8 mouse cellular contexts compared by ENCODE assay signal in the genomic region with DNA sequence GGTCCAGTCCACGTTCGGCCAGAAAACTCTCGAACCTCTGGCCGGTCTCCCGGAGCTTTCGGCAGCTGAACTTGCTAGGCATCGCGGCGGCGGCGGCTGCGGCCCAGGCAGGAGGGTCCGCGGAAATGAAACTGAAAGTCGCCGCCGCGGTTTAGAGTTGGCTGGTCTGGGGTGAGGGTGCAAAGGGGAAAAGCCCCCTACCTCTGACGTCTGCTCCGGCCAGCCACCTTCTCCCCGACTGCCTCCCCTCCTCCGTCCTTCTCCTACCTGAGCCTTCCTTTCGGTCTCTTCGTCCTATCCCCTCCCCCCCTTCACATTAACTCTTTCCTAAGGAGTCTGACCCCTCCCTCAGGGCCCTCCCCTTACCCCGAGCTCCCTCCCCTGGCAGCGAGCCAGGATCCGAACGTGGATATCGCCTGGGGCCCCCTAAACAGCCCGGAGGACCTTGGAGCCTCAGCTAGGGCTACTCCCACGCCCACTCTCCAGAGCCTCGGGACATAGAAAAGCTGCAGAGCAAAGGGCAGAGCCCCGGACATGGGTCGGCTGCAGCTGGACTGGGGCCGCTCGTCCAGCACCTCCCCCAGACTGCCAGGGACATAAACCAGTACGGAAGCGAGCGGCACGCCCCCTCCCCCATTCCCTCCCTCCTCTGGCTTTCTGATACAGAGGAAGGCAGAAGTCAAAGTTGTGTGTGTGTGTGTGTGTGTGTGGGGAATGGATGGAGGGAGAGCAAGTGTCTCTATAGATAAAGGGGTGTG. TPM values are rescaled to one million over a fixed set of nuclear protein-coding genes. Genes with fewer than 3 reads are reported as not detected.
A peak's percentile ranks its signal among the peaks of the same experiment; 100 is the strongest.
DNase-seq lines count a peak whose midpoint lies in the region; ATAC-seq and TF ChIP-seq lines count a peak whose summit lies in the region.

A gene (minus strand): TSS at position 573 of the 758 bp plus-strand sequence.

- no peaks in the 10 kb centered on the region for H3K27me3 ChIP-seq in E14TG2a.4 (ENCODE audit: insufficient read depth, low read length)
- no peaks in the 10 kb centered on the region for H3K27me3 ChIP-seq in heart, embryonic 15.5 days
- no peaks in the 10 kb centered on the region for H3K27me3 ChIP-seq in neural tube, embryonic 14.5 days (ENCODE audit: control insufficient read depth, insufficient read depth, low read length)

- under 1% methylated on average over 40 of the region's 40 CpGs for WGBS in heart, embryonic 15.5 days
- under 1% methylated on average over 39 of the region's 40 CpGs for WGBS in neural tube, embryonic 14.5 days

- H3K4me2 ChIP-seq in heart, embryonic 15.5 days = peak within 1 kb of the TSS; percentile 76
- H3K4me2 ChIP-seq in neural tube, embryonic 14.5 days (ENCODE audit: low read depth, low read length) = peak within 1 kb of the TSS; percentile 97

- peaks cover 77% of the 10 kb centered on the region for H3K4me1 ChIP-seq in E14TG2a.4 (replicated peaks; ENCODE audit: low read depth, low read length)
- no peaks in the 10 kb centered on the region for H3K4me1 ChIP-seq in brown adipose tissue, adult 24 weeks (ENCODE audit: control insufficient read depth, insufficient read depth, insufficient read length, low read length)
- H3K4me1 ChIP-seq in heart, embryonic 15.5 days (replicated peaks) = peaks cover 46% of the 10 kb centered on the region
- peaks cover 5% of the 10 kb centered on the region; the same call in 1 of the 2 replicates for H3K4me1 ChIP-seq in neural tube, embryonic 14.5 days (ENCODE audit: control insufficient read depth, insufficient read depth, low read length)

- H3K27ac ChIP-seq in brown adipose tissue, adult 24 weeks (replicated peaks; ENCODE audit: low read depth, low read length) = peak within 1 kb of the TSS; percentile 72
- peak within 1 kb of the TSS; percentile 96 for H3K27ac ChIP-seq in heart, embryonic 15.5 days
- peak within 1 kb of the TSS; percentile 48; the same call in 1 of the 2 replicates for H3K27ac ChIP-seq in neural tube, embryonic 14.5 days (ENCODE audit: low read depth, low read length)

- peak within 1 kb of the TSS; percentile 93 for H3K4me3 ChIP-seq in E14TG2a.4 (replicated peaks; ENCODE audit: low read length)
- peak within 1 kb of the TSS; percentile 88 for H3K4me3 ChIP-seq in brown adipose tissue, adult 24 weeks (ENCODE audit: insufficient read depth, low read depth, low read length)
- H3K4me3 ChIP-seq in heart, embryonic 15.5 days = peak within 1 kb of the TSS; percentile 81
- peak within 1 kb of the TSS; percentile 72 for H3K4me3 ChIP-seq in neural tube, embryonic 14.5 days (ENCODE audit: low read depth, low read length)

- DNase-seq in fibroblast of lung, adult 2 months (ENCODE audit: low read depth) = peak; percentile 45
- peak; percentile 91 for DNase-seq in kidney, postnatal 10 days
- DNase-seq in lung, adult 18-20 months = peak; percentile 62 to 64
- peak; percentile 89 for DNase-seq in testis, postnatal 14 days (ENCODE audit: low spot score)

- H3K9me3 ChIP-seq in E14TG2a.4 (ENCODE audit: low read length) = no peaks in the 10 kb centered on the region
- H3K9me3 ChIP-seq in heart, embryonic 15.5 days (replicated peaks) = no peaks in the 10 kb centered on the region
- no peaks in the 10 kb centered on the region for H3K9me3 ChIP-seq in neural tube, embryonic 14.5 days (ENCODE audit: control insufficient read depth, low read length)

- peak; percentile 86 for ATAC-seq in heart, embryonic 15.5 days (replicated peaks; ENCODE audit: insufficient number of reproducible peaks, insufficient read depth, low FRiP score, low read depth)
- peak; percentile 75 for ATAC-seq in neural tube, embryonic 14.5 days (ENCODE audit: low read depth)

- no peak for TF ChIP-seq CTCF in E14TG2a.4 (conservative IDR thresholded peaks at IDR 0.05; ENCODE audit: low read length)

- H3K36me3 ChIP-seq in E14TG2a.4 (ENCODE audit: insufficient read depth, low read length) = peaks cover 28% of the 10 kb centered on the region
- peaks cover 6% of the 10 kb centered on the region; the same call in 1 of the 2 replicates for H3K36me3 ChIP-seq in heart, embryonic 15.5 days
- H3K36me3 ChIP-seq in neural tube, embryonic 14.5 days (ENCODE audit: control insufficient read depth, insufficient read depth, low read length) = 0 out of 2 replicates have a peak, but pooled peaks cover 2% of the 10 kb centered on the region

- peak within 1 kb of the TSS; percentile 94 for H3K9ac ChIP-seq in heart, embryonic 15.5 days
- peak within 1 kb of the TSS; percentile 77 for H3K9ac ChIP-seq in neural tube, embryonic 14.5 days (replicated peaks; ENCODE audit: low read depth, low read length)

RNA-seq across cellular contexts. Expression of the gene that starts here (rescaled TPM):
- polyA plus RNA-seq in brown adipose tissue, adult 24 weeks (2012; ENCODE audit: insufficient read depth, insufficient read length, missing spikeins) = 1.2 and 1.5 TPM in 2 replicates
- 24.4 and 34.9 TPM in 2 replicates for polyA plus RNA-seq in heart, embryonic 15.5 days (2015; fragmentation: Nextera tagmentation; extraction: Ambion mirVana)
- 3.8 and 7.4 TPM in 2 replicates for polyA plus RNA-seq in neural tube, embryonic 14.5 days (2014; fragmentation: Nextera tagmentation; extraction: Ambion mirVana)

Comparison
In these comparisons a context has a peak if more than half of its experiments do, and no peak if none do; other contexts are left out.
1. Peak in every context shown above with its lines: DNase-seq, ATAC-seq, H3K4me3 ChIP-seq and H3K27ac ChIP-seq.